Mouse (Mus musculus) ES-E14 (cell line): ENCODE results near the gene Dusp19.

Experiments used
- CHD2 ChIP-seq: IDR thresholded peaks from 2 replicates; pipeline ENCODE4 v1.6.1; 2014; ENCODE audit warnings: mild to moderate bottlenecking, low read depth, low read length, inconsistent platforms
- HCFC1 ChIP-seq: IDR thresholded peaks from 2 replicates; pipeline ENCODE4 v1.6.1; 2012; ENCODE audit warnings: low read length, inconsistent platforms, borderline replicate concordance; ENCODE audit not compliant: insufficient read depth
- MAFK ChIP-seq: IDR thresholded peaks from 2 replicates; pipeline ENCODE4 v1.6.1; 2014; ENCODE audit warnings: mild to moderate bottlenecking, low read depth, low read length, inconsistent platforms; ENCODE audit not compliant: insufficient read depth
- ZC3H11A ChIP-seq: IDR thresholded peaks from 2 replicates; pipeline ENCODE4 v1.6.1; 2012; ENCODE audit warnings: low read depth, mild to moderate bottlenecking, inconsistent platforms, low read length, borderline replicate concordance
- ZNF384 ChIP-seq: IDR thresholded peaks from 2 replicates; pipeline ENCODE4 v1.6.1; 2012; ENCODE audit warnings: low read depth, low read length, inconsistent platforms

DNA sequence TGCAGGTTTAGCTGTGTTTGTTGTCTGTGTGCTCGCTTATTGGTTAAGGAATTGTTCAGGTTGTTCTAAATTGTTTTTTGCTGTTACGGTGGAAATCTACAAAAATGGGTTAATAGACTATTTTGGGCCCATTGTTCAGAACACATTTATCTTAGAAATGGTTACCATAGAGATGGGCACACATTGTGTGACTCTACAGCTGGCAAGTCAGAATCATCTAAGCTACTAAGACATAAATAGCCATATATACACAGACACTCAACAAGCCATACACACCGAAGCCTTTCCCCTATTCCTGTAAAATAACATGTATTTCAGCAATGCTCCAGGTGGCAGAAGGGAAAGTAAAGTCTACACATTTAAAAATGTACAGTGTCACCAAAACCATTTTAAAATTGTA is 17.0 kb upstream of the Dusp19 start:
- TF ChIP-seq ZC3H11A (no peak), CHD2 (no peak), HCFC1 (no peak), ZNF384 (no peak), MAFK (no peak)
